In the genomic region with DNA sequence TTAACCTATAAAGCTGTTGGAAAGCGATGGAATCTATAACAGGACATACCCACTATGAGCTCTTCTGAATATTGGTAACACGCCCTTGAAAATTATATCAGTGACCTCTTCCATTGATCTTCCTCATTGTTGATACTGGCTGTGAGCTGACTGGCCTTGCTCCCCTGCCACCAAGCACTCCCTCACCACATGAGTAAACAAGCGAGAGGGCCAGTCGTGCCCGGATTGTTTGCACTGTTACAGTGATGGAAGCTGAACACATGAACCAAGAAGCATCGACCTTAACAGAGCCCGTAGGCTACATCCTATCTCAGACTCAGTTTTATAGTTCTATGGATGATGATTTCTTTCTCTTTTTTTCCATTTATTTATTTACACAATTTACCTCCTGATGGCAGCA, we compare ENCODE assay signal across 21 mouse cellular contexts.
DNase-seq lines count a peak whose midpoint lies in the region; ATAC-seq and TF ChIP-seq lines count a peak whose summit lies in the region.
"Had no signal": no experiment of that assay in that cellular context is flagged by ENCODE, and none has a peak within 500 bp of the region (broad histone marks: within the 10 kb centered on the region; RNA-seq: fewer than 3 reads in every experiment).

No protein-coding gene starts in this region.

- no peaks in the 10 kb centered on the region for H3K79me2 ChIP-seq in liver, adult 2 months (ENCODE audit: control insufficient read depth, insufficient read depth, low read length)

- no peaks in the 10 kb centered on the region for H3K4me1 ChIP-seq in liver, adult 2 months (ENCODE audit: control insufficient read depth, insufficient read depth, low read length)
- H3K4me1 ChIP-seq in liver, postnatal 0 days (ENCODE audit: insufficient read depth) = no peaks in the 10 kb centered on the region
- H3K4me1 ChIP-seq in liver, embryonic 11.5 days (replicated peaks; ENCODE audit: control insufficient read depth, insufficient read depth, low read length) = no peaks in the 10 kb centered on the region
- no peaks in the 10 kb centered on the region for H3K4me1 ChIP-seq in midbrain, embryonic 11.5 days (ENCODE audit: control insufficient read depth, insufficient read depth, low read length)
- no peaks in the 10 kb centered on the region for H3K4me1 ChIP-seq in midbrain, embryonic 15.5 days

- ATAC-seq in liver, postnatal 0 days = peak; percentile 88
- ATAC-seq in liver, embryonic 11.5 days (replicated peaks; ENCODE audit: low FRiP score) = no peak
- peak; percentile 52; the same call in 1 of the 2 replicates for ATAC-seq in midbrain, embryonic 11.5 days (ENCODE audit: low FRiP score)
- no peak for ATAC-seq in midbrain, embryonic 15.5 days (replicated peaks)
- ATAC-seq: activated CD4-positive, CD25-positive, alpha-beta regulatory T cell, adult 4 months; CD4-positive, CD25-positive, alpha-beta regulatory T cell, adult 4 months; Patski had no signal

- no peak overlapping the region for H3K4me3 ChIP-seq in liver, adult 2 months (ENCODE audit: insufficient read depth, low read depth, low read length)
- no peak overlapping the region for H3K4me3 ChIP-seq in liver, postnatal 0 days (ENCODE audit: low read depth, low read length)
- H3K4me3 ChIP-seq in liver, embryonic 11.5 days (ENCODE audit: low read depth, low read length) = no peak overlapping the region
- no peak overlapping the region for H3K4me3 ChIP-seq in midbrain, embryonic 11.5 days (ENCODE audit: low read depth, low read length)
- no peak overlapping the region for H3K4me3 ChIP-seq in midbrain, embryonic 15.5 days

- no peak for TF ChIP-seq CTCF in liver, adult 2 months (IDR thresholded peaks at IDR 0.05; ENCODE audit: low read depth, low read length)
- TF ChIP-seq CTCF in liver, postnatal 0 days (IDR thresholded peaks at IDR 0.05; ENCODE audit: low read depth) = no peak

- H3K36me3 ChIP-seq in liver, adult 2 months (ENCODE audit: control insufficient read depth, insufficient read depth, low read length) = no peaks in the 10 kb centered on the region
- H3K36me3 ChIP-seq in liver, postnatal 0 days (replicated peaks; ENCODE audit: insufficient read depth, low read length) = no peaks in the 10 kb centered on the region
- no peaks in the 10 kb centered on the region for H3K36me3 ChIP-seq in liver, embryonic 11.5 days (ENCODE audit: control insufficient read depth, insufficient read depth, low read length)
- H3K36me3 ChIP-seq in midbrain, embryonic 11.5 days (ENCODE audit: control insufficient read depth, insufficient read depth, low read length) = no peaks in the 10 kb centered on the region
- H3K36me3 ChIP-seq in midbrain, embryonic 15.5 days (replicated peaks) = no peaks in the 10 kb centered on the region
- H3K36me3 ChIP-seq: G1E had no signal

- no peak for TF ChIP-seq EP300 in liver, postnatal 0 days (IDR thresholded peaks at IDR 0.05; ENCODE audit: low read depth)

- TF ChIP-seq POLR2A in liver, adult 2 months (IDR thresholded peaks at IDR 0.05; ENCODE audit: extremely low read depth, insufficient read depth, low read length) = no peak

- DNase-seq in embryo, embryonic 10 days (ENCODE audit: low spot score) = peak; percentile 7
- no peak for DNase-seq in embryo, embryonic 11 days
- peak; percentile 90 for DNase-seq in liver, adult 2 months (ENCODE audit: extremely low read depth, low read depth, low spot score)
- no peak for DNase-seq in liver
- no peak for DNase-seq in liver, postnatal 0 days
- DNase-seq in liver, embryonic 11.5 days (ENCODE audit: low spot score) = no peak
- no peak for DNase-seq in midbrain, embryonic 11.5 days (ENCODE audit: low spot score, missing footprints)
- DNase-seq: adrenal gland, adult 2 months; adrenal gland, adult 8-10 months; adrenal gland, postnatal 10 days; adrenal gland, postnatal 14 days; adrenal gland, postnatal 25 days; adrenal gland, postnatal 36 days; B cell, adult 2 months; cerebellum, adult 11 months had no signal

- no peaks in the 10 kb centered on the region for H3K9me3 ChIP-seq in liver, postnatal 0 days (ENCODE audit: low read length)
- H3K9me3 ChIP-seq in liver, embryonic 11.5 days (ENCODE audit: control insufficient read depth, low read length) = no peaks in the 10 kb centered on the region
- H3K9me3 ChIP-seq in midbrain, embryonic 11.5 days (ENCODE audit: control insufficient read depth, low read length) = no peaks in the 10 kb centered on the region
- no peaks in the 10 kb centered on the region for H3K9me3 ChIP-seq in midbrain, embryonic 15.5 days

- 23% methylated on average over 7 of the region's 7 CpGs for whole genome bisulfite sequencing in liver, adult 2 months
- 70% methylated on average over 7 of the region's 7 CpGs for WGBS in liver, postnatal 0 days (ENCODE audit: insufficient replicate concordance)
- WGBS in liver, embryonic 11.5 days = 65% methylated on average over 7 of the region's 7 CpGs
- WGBS in midbrain, embryonic 11.5 days = 79% methylated on average over 7 of the region's 7 CpGs
- 87% methylated on average over 7 of the region's 7 CpGs for WGBS in midbrain, embryonic 15.5 days

- no peak overlapping the region for H3K9ac ChIP-seq in liver, adult 2 months (ENCODE audit: low read depth, low read length)
- no peak overlapping the region for H3K9ac ChIP-seq in liver, postnatal 0 days (replicated peaks)
- H3K9ac ChIP-seq in liver, embryonic 11.5 days (ENCODE audit: low read depth, low read length) = no peak overlapping the region
- H3K9ac ChIP-seq in midbrain, embryonic 11.5 days (ENCODE audit: low read length) = no peak overlapping the region
- no peak overlapping the region for H3K9ac ChIP-seq in midbrain, embryonic 15.5 days

- H3K27me3 ChIP-seq in liver, adult 2 months (ENCODE audit: control insufficient read depth, insufficient read depth, low read length) = no peaks in the 10 kb centered on the region
- H3K27me3 ChIP-seq in liver, postnatal 0 days (ENCODE audit: insufficient read depth, low read length) = no peaks in the 10 kb centered on the region
- no peaks in the 10 kb centered on the region for H3K27me3 ChIP-seq in liver, embryonic 11.5 days (replicated peaks; ENCODE audit: control insufficient read depth, insufficient read depth, low read length)
- H3K27me3 ChIP-seq in midbrain, embryonic 11.5 days (ENCODE audit: control insufficient read depth, insufficient read depth, low read length) = no peaks in the 10 kb centered on the region
- no peaks in the 10 kb centered on the region for H3K27me3 ChIP-seq in midbrain, embryonic 15.5 days (replicated peaks)
- H3K27me3 ChIP-seq: CH12.LX, Patski had no signal

- no peak overlapping the region for H3K27ac ChIP-seq in liver, adult 2 months (replicated peaks; ENCODE audit: insufficient read depth, low read depth, low read length)
- no peak overlapping the region for H3K27ac ChIP-seq in liver, postnatal 0 days (ENCODE audit: low read depth)
- no peak overlapping the region for H3K27ac ChIP-seq in liver, embryonic 11.5 days (ENCODE audit: low read depth, low read length)
- H3K27ac ChIP-seq in midbrain, embryonic 11.5 days (ENCODE audit: low read depth, low read length) = no peak overlapping the region
- no peak overlapping the region for H3K27ac ChIP-seq in midbrain, embryonic 15.5 days

- H3K4me2 ChIP-seq in liver, postnatal 0 days (ENCODE audit: low read depth, low read length) = no peak overlapping the region
- H3K4me2 ChIP-seq in liver, embryonic 11.5 days = no peak overlapping the region
- H3K4me2 ChIP-seq in midbrain, embryonic 11.5 days = no peak overlapping the region
- no peak overlapping the region for H3K4me2 ChIP-seq in midbrain, embryonic 15.5 days

Comparison
In these comparisons a context has a peak if more than half of its experiments do, and no peak if none do; other contexts are left out.
1. DNase-seq: peak in embryo, embryonic 10 days (single experiment) and liver, adult 2 months (single experiment); none in embryo, embryonic 11 days (single experiment), liver (single experiment), liver, postnatal 0 days (single experiment), liver, embryonic 11.5 days (single experiment) and midbrain, embryonic 11.5 days (single experiment).
2. ATAC-seq: peak in liver, postnatal 0 days (single experiment) and midbrain, embryonic 11.5 days (single experiment); none in liver, embryonic 11.5 days (single experiment) and midbrain, embryonic 15.5 days (single experiment).